Mouse (Mus musculus) hindbrain, embryonic 10.5 days (tissue): ENCODE data around the gene Gdf3. TPM values are rescaled to one million over a fixed set of nuclear protein-coding genes. Genes with fewer than 3 reads are reported as not detected.

Source experiments
- polyA plus RNA-seq: library from polyadenylated mRNA; unstranded; fragments of >200 nt; fragmentation: Nextera tagmentation; extraction: Ambion mirVana; gene quantifications from 2 replicates; pipeline ENCODE4 v1.2.1, GENCODE M21; 2016

Gdf3 gene
- polyA plus RNA-seq, 1 experiment from 2014 or later: not detected

Other genes with a start within 250 kb of the Gdf3 start
- gene Rimklb, start 111.3 kb downstream of the Gdf3 start, polyA plus RNA-seq: 36.6 and 44.2 TPM in 2 replicates
- gene Mfap5, start 104.2 kb downstream of the Gdf3 start, polyA plus RNA-seq: 0.40 and 1.1 TPM in 2 replicates
- not detected in 2 replicates for gene Aicda, start 56.3 kb downstream of the Gdf3 start, polyA plus RNA-seq
- 1.1 and 2.1 TPM in 2 replicates for gene Apobec1, start 7.6 kb downstream of the Gdf3 start, polyA plus RNA-seq
- gene Dppa3, start 16.3 kb upstream of the Gdf3 start, polyA plus RNA-seq: not detected in 2 replicates
- gene Nanog, start 97.4 kb upstream of the Gdf3 start, polyA plus RNA-seq: 0.12 and 0.24 TPM in 2 replicates
- 38.5 and 57.1 TPM in 2 replicates for gene Slc2a3, start 191.6 kb upstream of the Gdf3 start, polyA plus RNA-seq
- gene Foxj2, start 209.8 kb upstream of the Gdf3 start, polyA plus RNA-seq: 2.5 and 3.6 TPM in 2 replicates
- 1.7 and 2.2 TPM in 2 replicates for gene C3ar1, start 246.1 kb upstream of the Gdf3 start, polyA plus RNA-seq